Mouse (Mus musculus) lung, postnatal 10 days (tissue): ENCODE data around the gene Cd53.
A peak's percentile ranks its signal among the peaks of the same experiment; 100 is the strongest.

Source experiments
- DNase-seq: peaks from one replicate; pipeline ENCODE4 v3.0.0; 2021

Cd53 gene

DNA sequence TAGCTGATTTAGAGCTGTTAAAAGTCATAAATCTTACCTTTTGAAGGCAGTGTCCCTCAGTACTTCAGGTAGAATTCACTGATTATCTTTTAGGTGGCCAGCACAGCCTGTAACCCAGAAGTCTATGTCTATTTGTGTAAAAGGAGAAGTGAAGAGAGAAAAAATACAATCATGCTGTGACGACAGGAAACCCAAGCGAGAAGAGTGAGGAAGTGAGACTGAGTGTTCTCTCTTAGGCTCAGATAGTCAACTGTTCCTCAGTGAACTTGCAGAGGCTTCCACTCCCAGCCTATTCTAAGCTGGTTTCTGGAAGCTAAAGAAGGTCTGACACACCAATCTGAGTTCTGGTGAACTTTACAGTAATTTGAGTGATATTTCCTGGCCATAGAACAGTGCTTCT is at the start of gene Cd53:
Gene Cd53, minus strand, starts transcription at position 220 of the 400 bp plus-strand sequence.
- peak; percentile 3 for DNase-seq

DNA sequence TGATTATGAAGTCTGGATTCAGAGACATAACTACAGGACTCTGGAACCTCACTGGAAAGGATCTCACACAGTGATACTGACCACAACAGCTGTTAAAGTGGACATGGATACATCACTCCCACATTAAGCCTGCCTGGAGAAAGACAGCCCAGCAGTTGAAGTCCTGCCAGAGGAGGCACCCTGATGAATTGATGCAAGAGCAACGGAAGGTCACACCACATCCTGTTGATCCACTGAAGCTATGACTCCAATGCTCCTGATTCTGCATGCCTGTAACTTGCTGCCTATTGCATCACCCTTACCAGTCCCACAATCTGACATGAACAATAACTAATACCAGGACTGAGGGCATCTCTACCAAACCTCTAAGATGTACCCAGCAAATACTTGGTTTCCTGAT is 42.2 kb upstream of the Cd53 start:
- no peak for DNase-seq

DNA sequence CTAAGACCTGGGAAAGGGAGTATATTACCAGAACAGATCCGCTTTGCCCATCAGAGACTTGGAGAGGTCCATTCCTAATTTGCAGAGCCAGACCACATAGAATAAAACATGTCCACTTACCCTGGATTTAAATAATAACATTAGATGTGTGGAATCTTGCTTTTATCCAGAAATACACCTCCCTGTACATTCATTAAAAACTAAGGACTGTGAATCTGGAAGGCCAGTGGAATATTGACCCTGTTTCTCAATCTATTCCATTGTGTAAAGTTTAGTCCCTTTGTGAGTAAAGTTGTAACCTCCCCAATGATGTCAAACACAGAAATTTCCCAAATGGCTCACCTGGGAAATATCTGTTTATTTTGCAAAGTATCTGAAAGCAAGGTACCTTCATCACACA is 36.2 kb upstream of the Cd53 start, which contains the start of gene Olfr266:
Gene Olfr266, minus strand, starts transcription at position 101 of the 400 bp plus-strand sequence.
- DNase-seq: no peak

DNA sequence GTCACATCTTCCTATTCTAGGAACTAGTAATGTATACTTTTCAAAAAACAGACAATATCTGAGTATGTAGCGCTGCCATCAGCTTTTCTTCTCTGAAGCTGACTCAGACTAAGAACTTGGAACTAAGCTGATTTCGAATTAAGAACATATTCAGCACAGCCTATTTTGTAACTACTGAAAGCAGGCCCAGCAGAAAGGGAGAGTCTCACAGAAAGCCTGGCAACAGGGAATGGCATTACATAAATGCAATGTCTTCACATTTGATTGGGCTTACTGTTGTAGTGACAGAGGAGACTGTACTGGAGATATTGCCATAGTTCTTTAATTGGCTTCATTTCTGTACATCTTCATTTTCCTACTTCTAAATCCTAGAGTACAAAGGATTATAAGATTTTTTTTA is 27.7 kb upstream of the Cd53 start:
- no peak for DNase-seq

DNA sequence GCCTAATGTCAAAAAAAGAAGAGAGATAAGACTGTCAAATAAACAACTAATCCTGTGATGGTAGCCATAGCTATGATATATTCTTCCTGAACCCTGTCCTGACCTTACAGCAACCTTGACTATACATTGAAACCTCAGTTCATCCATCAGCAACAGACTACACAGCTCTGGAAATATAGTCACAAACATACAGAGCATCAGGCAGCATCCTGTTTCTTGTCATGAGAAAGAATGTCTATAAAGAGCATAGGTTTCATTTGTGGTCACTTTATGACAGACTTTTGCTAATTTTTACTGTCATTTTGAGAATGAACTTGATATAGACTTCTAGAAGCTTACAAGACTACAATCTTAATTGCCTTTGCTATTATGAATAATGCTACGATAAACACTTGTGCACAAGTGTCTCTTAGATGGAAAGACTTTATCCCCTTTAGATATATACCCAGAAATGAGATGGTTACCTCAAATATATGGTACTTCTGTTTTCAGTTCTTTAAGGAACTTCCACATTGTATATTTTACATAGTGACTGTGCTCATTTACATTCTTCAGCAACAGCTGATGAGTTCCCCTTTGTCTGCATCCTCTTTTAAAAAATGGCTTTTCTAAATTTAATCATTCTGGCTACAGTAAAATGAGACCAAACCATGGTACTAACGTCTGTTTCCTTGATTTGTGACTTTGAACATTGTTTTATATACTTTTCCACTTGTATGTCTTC is 19.2 kb upstream of the Cd53 start:
- no peak for DNase-seq

DNA sequence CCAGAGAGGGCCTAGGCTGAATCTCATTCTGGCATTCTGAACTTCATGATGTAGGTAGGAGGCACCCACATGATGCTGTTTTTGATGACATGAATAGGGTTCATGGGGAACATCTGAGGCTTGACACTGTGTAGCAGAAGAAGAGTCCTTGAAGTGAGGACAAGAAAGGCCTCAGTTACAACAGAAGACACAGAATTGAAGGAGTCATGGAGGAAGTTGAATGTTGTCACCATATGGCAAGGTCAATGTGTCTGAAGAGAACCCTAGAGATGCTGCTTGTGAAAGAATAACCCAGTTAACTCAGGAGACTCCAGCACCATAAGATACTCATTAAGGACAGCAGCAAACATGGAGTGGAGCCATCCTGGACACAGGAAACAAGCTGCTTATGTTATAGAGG is 8.1 kb upstream of the Cd53 start:
- no peak for DNase-seq

DNA sequence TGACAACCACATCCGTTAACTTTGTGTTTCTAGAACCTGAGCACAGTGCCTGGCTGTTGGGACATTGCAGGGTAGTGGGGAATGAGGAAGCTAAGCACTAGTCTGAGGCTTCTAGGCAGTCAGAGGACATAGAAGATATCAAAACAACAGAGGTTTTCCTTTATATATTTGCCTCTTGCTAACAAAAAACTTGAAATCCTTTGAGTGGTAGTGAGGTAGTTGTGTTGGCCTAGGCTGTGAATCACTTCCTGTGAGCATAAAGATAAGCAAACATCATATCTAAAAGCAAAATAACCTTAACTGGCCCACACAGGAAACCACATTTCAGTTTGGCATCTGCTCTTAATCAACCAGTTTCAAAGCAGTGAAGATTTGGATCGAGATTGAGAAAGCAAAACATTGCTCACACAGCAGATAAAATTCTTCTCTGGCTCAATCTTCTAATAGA is 1.5 kb downstream of the Cd53 start:
- no peak for DNase-seq

DNA sequence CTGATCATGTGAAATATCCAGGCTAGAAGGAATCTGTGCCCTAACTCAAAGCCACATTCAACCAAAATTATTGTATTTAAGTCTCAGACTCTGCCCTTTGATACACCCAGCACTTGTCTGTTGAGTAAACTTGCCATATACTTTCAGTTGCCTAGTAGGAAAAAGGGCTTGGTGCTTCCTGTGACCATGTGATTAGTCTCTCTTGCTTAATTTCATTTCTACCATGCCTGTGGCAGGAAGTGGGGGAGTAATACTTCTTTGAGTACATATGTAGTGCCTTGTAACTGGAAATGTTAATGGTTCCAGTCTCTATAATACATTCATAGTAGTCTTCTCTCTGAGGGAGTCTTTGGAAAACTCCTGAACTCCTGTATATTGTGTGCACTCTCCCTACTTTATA is 2.0 kb downstream of the Cd53 start:
- no peak for DNase-seq

DNA sequence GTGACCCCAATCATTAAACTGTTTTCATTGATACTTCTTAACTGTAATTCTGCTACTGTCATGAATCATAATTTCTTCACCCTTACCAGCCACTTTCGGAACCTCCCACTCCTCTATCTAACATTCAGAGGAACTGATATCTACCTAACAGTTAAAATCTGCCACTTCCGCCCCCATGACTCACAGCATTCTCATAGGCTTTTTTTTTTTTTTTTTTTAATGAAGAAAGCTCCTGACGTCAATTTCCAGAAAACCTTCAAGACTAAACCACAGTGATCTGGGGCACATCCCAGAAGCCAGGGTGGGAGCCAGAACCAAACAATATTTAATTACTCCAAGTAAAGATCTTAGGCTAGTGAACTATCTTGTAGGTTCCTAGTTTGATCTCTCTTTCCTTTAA is 4.8 kb downstream of the Cd53 start:
- no peak for DNase-seq

DNA sequence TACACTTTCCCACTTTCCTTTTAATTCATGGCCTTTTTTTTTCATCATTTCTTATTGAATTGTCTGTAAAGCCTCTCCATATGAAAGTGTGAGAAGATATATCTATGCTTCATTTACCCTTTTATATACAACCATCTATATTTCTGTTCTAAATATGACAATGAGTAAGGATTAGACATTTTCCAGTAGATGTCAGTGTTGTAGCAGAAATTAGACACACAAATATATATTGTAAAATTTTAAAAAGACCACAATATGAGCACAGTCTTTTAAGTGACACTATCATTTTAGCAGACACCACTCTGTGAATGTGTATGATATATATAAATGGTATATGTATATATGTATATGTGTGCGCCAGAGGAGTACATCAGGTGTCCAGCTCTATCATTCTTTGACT is 18.1 kb downstream of the Cd53 start:
- no peak for DNase-seq

DNA sequence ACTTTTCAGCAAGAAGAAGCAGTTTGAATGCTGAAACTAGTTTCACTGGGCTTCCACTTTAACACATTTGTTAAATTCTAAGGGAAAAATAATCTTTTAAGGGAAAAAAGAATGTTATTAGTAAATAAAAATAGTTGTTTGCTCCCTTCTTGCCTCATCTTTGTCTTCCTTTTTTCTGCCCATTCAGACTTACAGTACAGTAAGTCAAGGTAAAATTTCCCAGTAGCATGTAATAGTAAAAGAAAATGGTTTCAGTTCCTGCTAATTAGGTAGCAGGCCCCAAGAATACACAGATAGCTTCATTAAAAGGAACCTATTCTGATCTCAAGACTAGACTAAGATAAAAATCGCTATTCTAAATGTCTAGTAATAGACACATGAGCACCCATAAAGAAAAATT is 34.1 kb downstream of the Cd53 start:
- no peak for DNase-seq

DNA sequence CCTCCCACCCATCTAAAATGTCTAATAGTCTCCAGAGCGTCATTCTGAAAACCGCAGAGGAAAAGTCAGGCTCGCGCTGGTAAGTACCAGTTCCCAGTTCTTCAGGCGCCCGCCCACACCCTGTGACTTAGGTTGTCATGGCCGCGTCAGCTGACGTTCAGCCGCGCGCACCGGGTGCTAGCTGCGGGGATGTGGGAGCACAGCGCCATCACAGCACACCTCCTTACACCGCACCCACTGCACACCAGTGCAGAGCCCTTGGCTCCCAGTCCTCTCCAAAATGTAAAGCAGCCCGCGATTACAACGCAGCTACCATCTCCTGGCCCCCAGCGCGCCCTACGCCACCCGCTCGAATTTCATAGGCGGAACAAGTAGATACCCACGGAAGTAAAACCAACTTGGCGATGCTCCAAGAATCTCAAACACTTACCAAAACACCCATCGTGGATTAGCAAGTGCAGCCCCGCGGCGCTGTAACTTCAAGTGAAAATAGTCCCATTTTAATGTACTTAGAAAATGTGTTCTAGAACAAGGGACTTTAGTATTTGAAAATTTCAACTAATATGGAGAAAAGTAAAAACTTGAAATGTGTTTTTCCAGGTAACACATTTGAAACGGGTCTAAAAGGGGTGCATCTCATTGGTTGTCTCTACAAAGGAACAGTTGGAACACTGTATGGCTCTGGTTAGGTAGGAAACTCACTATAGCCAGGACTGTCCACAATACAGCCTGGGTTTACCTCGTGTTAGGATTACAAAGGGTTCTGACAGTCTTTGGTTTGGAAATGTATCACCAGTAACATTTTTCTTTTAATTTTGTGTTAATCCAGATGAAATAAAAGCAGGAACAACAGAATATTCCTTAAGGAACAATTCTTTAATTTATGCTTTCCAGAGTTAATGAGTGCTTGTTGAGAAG is 67.7 kb downstream of the Cd53 start:
- peak; percentile 89 for DNase-seq

DNA sequence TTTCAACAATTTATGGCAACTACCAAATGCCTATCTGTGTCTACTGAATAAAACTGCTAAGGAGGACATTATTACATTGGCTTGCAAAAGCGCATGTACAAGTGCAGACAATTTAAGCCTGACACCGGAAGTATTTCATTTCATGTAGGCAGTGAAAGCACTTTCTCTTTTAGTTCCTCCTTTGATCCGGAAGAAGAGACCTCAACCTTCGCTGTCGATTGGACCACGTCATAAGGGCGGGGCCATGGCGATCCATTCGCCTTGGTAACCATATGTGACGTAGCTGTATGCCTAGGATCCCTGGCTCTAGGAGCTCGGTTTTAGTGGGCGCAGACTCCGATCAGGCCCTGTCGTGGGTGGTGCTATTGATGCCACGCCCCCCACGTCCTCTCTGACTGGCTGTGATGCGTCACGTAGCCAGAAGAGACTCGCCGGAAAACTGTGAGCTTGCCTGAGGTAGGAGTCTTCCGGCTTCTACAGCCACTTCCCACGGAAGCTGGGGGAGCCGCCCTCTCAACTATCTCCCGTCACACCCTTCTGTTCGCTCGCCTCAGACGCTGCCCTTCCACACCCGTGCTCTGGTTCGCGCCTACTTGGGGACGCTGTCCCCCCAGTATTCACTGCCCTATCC is 68.4 kb downstream of the Cd53 start:
- peak; percentile 99 for DNase-seq
